Mouse (Mus musculus) layer of hippocampus, postnatal 36 days (tissue): ENCODE measurements at regions not wholly inside any gene's neighbourhood (a gene's known extent, or its start where the extent isn't known, plus 50 kb on each side); places are given as distances from the start of the nearest gene placed in this dataset.

Experiments
- DNase-seq, 2 experiments: peaks; one replicate each; pipeline ENCODE4 v3.0.0; 2022

- DNase-seq: peak; percentile 84 to 87
Observed at GRCm38 (mm10) chr11:22617204-22617874, 105.5 kb downstream of the Tmem17 start.

GRCm38 (mm10) chr11:22620912-22621705, 109.2 kb downstream of the Tmem17 start:
- DNase-seq: no peak

- DNase-seq: no peak
Observed at GRCm38 (mm10) chr11:22621868-22622267, 110.0 kb downstream of the Tmem17 start.

- no peak for DNase-seq
Observed at GRCm38 (mm10) chr11:22622496-22622997, 110.7 kb downstream of the Tmem17 start.

GRCm38 (mm10) chr11:22626407-22626806, 114.5 kb downstream of the Tmem17 start:
- DNase-seq: no peak

GRCm38 (mm10) chr11:22628497-22628896, 116.6 kb downstream of the Tmem17 start:
- no peak for DNase-seq

- no peak for DNase-seq
Observed at GRCm38 (mm10) chr11:22628979-22629378, 117.1 kb downstream of the Tmem17 start.

- DNase-seq: no peak
Observed at GRCm38 (mm10) chr11:22629581-22629980, 117.7 kb downstream of the Tmem17 start.

- no peak for DNase-seq
Observed at GRCm38 (mm10) chr11:22629991-22630390, 118.1 kb downstream of the Tmem17 start.

- no peak for DNase-seq
Observed at GRCm38 (mm10) chr11:22630982-22631381, 119.1 kb downstream of the Tmem17 start.

GRCm38 (mm10) chr11:22631606-22632313, 119.9 kb downstream of the Tmem17 start:
- no peak for DNase-seq

GRCm38 (mm10) chr11:22632314-22632700, 120.4 kb downstream of the Tmem17 start:
- DNase-seq: no peak

GRCm38 (mm10) chr11:22632988-22633387, 121.1 kb downstream of the Tmem17 start:
- DNase-seq: no peak

GRCm38 (mm10) chr11:22633961-22634360, 122.1 kb downstream of the Tmem17 start:
- no peak for DNase-seq

GRCm38 (mm10) chr11:22635021-22635420, 123.1 kb downstream of the Tmem17 start:
- DNase-seq: no peak

- DNase-seq: no peak
Observed at GRCm38 (mm10) chr11:22636321-22636720, 124.4 kb downstream of the Tmem17 start.

- DNase-seq: no peak
Observed at GRCm38 (mm10) chr11:22636761-22637557, 125.1 kb downstream of the Tmem17 start.

GRCm38 (mm10) chr11:22638171-22638570, 126.3 kb downstream of the Tmem17 start:
- peak in 1 of 2 experiments; percentile 34 for DNase-seq

- no peak for DNase-seq
Observed at GRCm38 (mm10) chr11:22638700-22639099, 126.8 kb downstream of the Tmem17 start.

GRCm38 (mm10) chr11:22640371-22640990, 128.6 kb downstream of the Tmem17 start:
- no peak for DNase-seq

GRCm38 (mm10) chr11:22641450-22641849, 129.6 kb downstream of the Tmem17 start:
- DNase-seq: no peak
